Mouse (Mus musculus): ENCODE data around the gene Rab11fip3. TPM values are rescaled to one million over a fixed set of nuclear protein-coding genes. Genes with fewer than 3 reads are reported as not detected.

Gene Rab11fip3
- polyA plus RNA-seq, 1 experiment from 2014 or later: 29.0 TPM

GRCm38 (mm10) chr17:25953161-25953560 is 116.2 kb downstream of the Rab11fip3 start:
- Histone ChIP-seq H3K27me3 (ENCODE audit: control insufficient read depth, insufficient read depth, low read length) (peaks cover 33% of the 10 kb centered on the region), H3K9ac (replicated peaks; ENCODE audit: low read depth, low read length) (no peak overlapping the region), H3K4me1 (ENCODE audit: control insufficient read depth, insufficient read depth, low read length) (0 out of 2 replicates have a peak, but pooled peaks cover 3% of the 10 kb centered on the region), H3K9me3 (ENCODE audit: control insufficient read depth, low read length) (no peaks in the 10 kb centered on the region), H3K4me2 (ENCODE audit: low read depth, low read length) (no peak overlapping the region), H3K36me3 (ENCODE audit: control insufficient read depth, insufficient read depth, low read length) (no peaks in the 10 kb centered on the region), H3K4me3 (ENCODE audit: low read depth, low read length) (no peak overlapping the region), H3K27ac (ENCODE audit: low read depth, low read length) (no peak overlapping the region)
- 73% methylated on average over 5 of the region's 5 CpGs for WGBS
- ATAC-seq (ENCODE audit: low read depth): no peak

GRCm38 (mm10) chr17:25951803-25952623 is 117.3 kb downstream of the Rab11fip3 start, which contains the start of gene A930017K11Rik:
A930017K11Rik (minus strand) TSS chr17:25952565.
- Histone ChIP-seq H3K27ac (ENCODE audit: low read depth, low read length) (no peak within 1 kb of the TSS), H3K9ac (replicated peaks; ENCODE audit: low read depth, low read length) (no peak within 1 kb of the TSS), H3K4me1 (ENCODE audit: control insufficient read depth, insufficient read depth, low read length) (0 out of 2 replicates have a peak, but pooled peaks cover 3% of the 10 kb centered on the region), H3K9me3 (ENCODE audit: control insufficient read depth, low read length) (no peaks in the 10 kb centered on the region), H3K4me3 (ENCODE audit: low read depth, low read length) (peak within 1 kb of the TSS; percentile 20), H3K36me3 (ENCODE audit: control insufficient read depth, insufficient read depth, low read length) (no peaks in the 10 kb centered on the region), H3K4me2 (ENCODE audit: low read depth, low read length) (peak within 1 kb of the TSS; percentile 42), H3K27me3 (ENCODE audit: control insufficient read depth, insufficient read depth, low read length) (peaks cover 33% of the 10 kb centered on the region)
- no peak for ATAC-seq (ENCODE audit: low read depth)
- under 1% methylated on average over 55 of the region's 58 CpGs for WGBS

- peaks cover 33% of the 10 kb centered on the region for H3K27me3 ChIP-seq (ENCODE audit: control insufficient read depth, insufficient read depth, low read length)
Measured at GRCm38 (mm10) chr17:25951225-25951802, 118.0 kb downstream of the Rab11fip3 start.

GRCm38 (mm10) chr17:25950706-25951105 is 118.6 kb downstream of the Rab11fip3 start:
- H3K4me1 ChIP-seq (ENCODE audit: control insufficient read depth, insufficient read depth, low read length): 0 out of 2 replicates have a peak, but pooled peaks cover 3% of the 10 kb centered on the region
- WGBS: 8% methylated on average over 3 of the region's 3 CpGs
- H3K36me3 ChIP-seq (ENCODE audit: control insufficient read depth, insufficient read depth, low read length): no peaks in the 10 kb centered on the region
- H3K4me3 ChIP-seq (ENCODE audit: low read depth, low read length): no peak overlapping the region
- no peak for ATAC-seq (ENCODE audit: low read depth)
- H3K4me2 ChIP-seq (ENCODE audit: low read depth, low read length): no peak overlapping the region
- H3K27me3 ChIP-seq (ENCODE audit: control insufficient read depth, insufficient read depth, low read length): peaks cover 33% of the 10 kb centered on the region
- no peak overlapping the region for H3K9ac ChIP-seq (replicated peaks; ENCODE audit: low read depth, low read length)
- H3K9me3 ChIP-seq (ENCODE audit: control insufficient read depth, low read length): no peaks in the 10 kb centered on the region
- no peak overlapping the region for H3K27ac ChIP-seq (ENCODE audit: low read depth, low read length)

More at GRCm38 (mm10) chr17:25951225-25951802, 118.0 kb downstream of the Rab11fip3 start:
- 0 out of 2 replicates have a peak, but pooled peaks cover 3% of the 10 kb centered on the region for H3K4me1 ChIP-seq (ENCODE audit: control insufficient read depth, insufficient read depth, low read length)
- H3K9me3 ChIP-seq (ENCODE audit: control insufficient read depth, low read length): no peaks in the 10 kb centered on the region
- peak overlapping the region; percentile 42 for H3K4me2 ChIP-seq (ENCODE audit: low read depth, low read length)
- WGBS: 2% methylated on average over 33 of the region's 33 CpGs
- no peak overlapping the region for H3K9ac ChIP-seq (replicated peaks; ENCODE audit: low read depth, low read length)
- H3K4me3 ChIP-seq (ENCODE audit: low read depth, low read length): peak overlapping the region; percentile 20
- H3K36me3 ChIP-seq (ENCODE audit: control insufficient read depth, insufficient read depth, low read length): no peaks in the 10 kb centered on the region
- ATAC-seq (ENCODE audit: low read depth): no peak
- no peak overlapping the region for H3K27ac ChIP-seq (ENCODE audit: low read depth, low read length)

- no peaks in the 10 kb centered on the region for H3K9me3 ChIP-seq (ENCODE audit: control insufficient read depth, low read length)
- 0 out of 2 replicates have a peak, but pooled peaks cover 3% of the 10 kb centered on the region for H3K4me1 ChIP-seq (ENCODE audit: control insufficient read depth, insufficient read depth, low read length)
- no peak overlapping the region for H3K9ac ChIP-seq (replicated peaks; ENCODE audit: low read depth, low read length)
- peaks cover 33% of the 10 kb centered on the region for H3K27me3 ChIP-seq (ENCODE audit: control insufficient read depth, insufficient read depth, low read length)
- H3K4me3 ChIP-seq (ENCODE audit: low read depth, low read length): no peak overlapping the region
- H3K36me3 ChIP-seq (ENCODE audit: control insufficient read depth, insufficient read depth, low read length): no peaks in the 10 kb centered on the region
- H3K27ac ChIP-seq (ENCODE audit: low read depth, low read length): no peak overlapping the region
- ATAC-seq (ENCODE audit: low read depth): no peak
- H3K4me2 ChIP-seq (ENCODE audit: low read depth, low read length): no peak overlapping the region
- WGBS: 83% methylated on average over 5 of the region's 5 CpGs
Measured at GRCm38 (mm10) chr17:25949981-25950380, 119.4 kb downstream of the Rab11fip3 start.

- no peak overlapping the region for H3K4me3 ChIP-seq (ENCODE audit: low read depth, low read length)
- H3K9ac ChIP-seq (replicated peaks; ENCODE audit: low read depth, low read length): no peak overlapping the region
- peaks cover 30% of the 10 kb centered on the region for H3K27me3 ChIP-seq (ENCODE audit: control insufficient read depth, insufficient read depth, low read length)
- H3K4me1 ChIP-seq (ENCODE audit: control insufficient read depth, insufficient read depth, low read length): 0 out of 2 replicates have a peak, but pooled peaks cover 3% of the 10 kb centered on the region
- H3K9me3 ChIP-seq (ENCODE audit: control insufficient read depth, low read length): no peaks in the 10 kb centered on the region
- WGBS: 81% methylated on average over 8 of the region's 8 CpGs
- H3K4me2 ChIP-seq (ENCODE audit: low read depth, low read length): no peak overlapping the region
- no peak overlapping the region for H3K27ac ChIP-seq (ENCODE audit: low read depth, low read length)
- ATAC-seq (ENCODE audit: low read depth): no peak
- H3K36me3 ChIP-seq (ENCODE audit: control insufficient read depth, insufficient read depth, low read length): no peaks in the 10 kb centered on the region
Measured at GRCm38 (mm10) chr17:25948051-25948450, 121.3 kb downstream of the Rab11fip3 start.

GRCm38 (mm10) chr17:25947576-25947975 is 121.8 kb downstream of the Rab11fip3 start:
- ATAC-seq (ENCODE audit: low read depth): no peak
- no peak overlapping the region for H3K27ac ChIP-seq (ENCODE audit: low read depth, low read length)
- 82% methylated on average over 4 of the region's 4 CpGs for WGBS
- H3K36me3 ChIP-seq (ENCODE audit: control insufficient read depth, insufficient read depth, low read length): no peaks in the 10 kb centered on the region
- no peak overlapping the region for H3K4me3 ChIP-seq (ENCODE audit: low read depth, low read length)
- peaks cover 26% of the 10 kb centered on the region for H3K27me3 ChIP-seq (ENCODE audit: control insufficient read depth, insufficient read depth, low read length)
- no peaks in the 10 kb centered on the region for H3K9me3 ChIP-seq (ENCODE audit: control insufficient read depth, low read length)
- no peak overlapping the region for H3K4me2 ChIP-seq (ENCODE audit: low read depth, low read length)
- H3K4me1 ChIP-seq (ENCODE audit: control insufficient read depth, insufficient read depth, low read length): 0 out of 2 replicates have a peak, but pooled peaks cover 3% of the 10 kb centered on the region
- H3K9ac ChIP-seq (replicated peaks; ENCODE audit: low read depth, low read length): no peak overlapping the region

GRCm38 (mm10) chr17:25946891-25947290 is 122.5 kb downstream of the Rab11fip3 start:
- no peak for ATAC-seq (ENCODE audit: low read depth)
- 79% methylated on average over 8 of the region's 8 CpGs for WGBS
- no peaks in the 10 kb centered on the region for H3K9me3 ChIP-seq (ENCODE audit: control insufficient read depth, low read length)

GRCm38 (mm10) chr17:25946349-25946748 is 123.0 kb downstream of the Rab11fip3 start:
- WGBS: 80% methylated on average over 7 of the region's 7 CpGs
- no peaks in the 10 kb centered on the region for H3K9me3 ChIP-seq (ENCODE audit: control insufficient read depth, low read length)
- peaks cover 14% of the 10 kb centered on the region for H3K27me3 ChIP-seq (ENCODE audit: control insufficient read depth, insufficient read depth, low read length)
- no peak for ATAC-seq (ENCODE audit: low read depth)
- no peak overlapping the region for H3K27ac ChIP-seq (ENCODE audit: low read depth, low read length)
- H3K4me2 ChIP-seq (ENCODE audit: low read depth, low read length): no peak overlapping the region
- H3K4me1 ChIP-seq (ENCODE audit: control insufficient read depth, insufficient read depth, low read length): no peaks in the 10 kb centered on the region
- H3K9ac ChIP-seq (replicated peaks; ENCODE audit: low read depth, low read length): no peak overlapping the region
- H3K36me3 ChIP-seq (ENCODE audit: control insufficient read depth, insufficient read depth, low read length): no peaks in the 10 kb centered on the region
- H3K4me3 ChIP-seq (ENCODE audit: low read depth, low read length): no peak overlapping the region

More at GRCm38 (mm10) chr17:25946891-25947290, 122.5 kb downstream of the Rab11fip3 start:
- Histone ChIP-seq H3K27ac (ENCODE audit: low read depth, low read length) (no peak overlapping the region), H3K4me3 (ENCODE audit: low read depth, low read length) (no peak overlapping the region), H3K9ac (replicated peaks; ENCODE audit: low read depth, low read length) (no peak overlapping the region), H3K36me3 (ENCODE audit: control insufficient read depth, insufficient read depth, low read length) (no peaks in the 10 kb centered on the region), H3K4me2 (ENCODE audit: low read depth, low read length) (no peak overlapping the region), H3K4me1 (ENCODE audit: control insufficient read depth, insufficient read depth, low read length) (0 out of 2 replicates have a peak, but pooled peaks cover under 1% of the 10 kb centered on the region), H3K27me3 (ENCODE audit: control insufficient read depth, insufficient read depth, low read length) (peaks cover 19% of the 10 kb centered on the region)
